Mouse (Mus musculus): ENCODE data around the gene Bcar3.

GRCm38 (mm10) chr3:122521294-122521693, 227.4 kb downstream of the Bcar3 start:
- TF ChIP-seq POLR2A (IDR thresholded peaks at IDR 0.05; ENCODE audit: low read depth, low read length) (no peak), CTCF (IDR thresholded peaks at IDR 0.05; ENCODE audit: extremely low read depth, insufficient read length, insufficient replicate concordance, low read depth, low read length) (no peak)

All from small intestine, adult 2 months (tissue).